Mouse (Mus musculus): Measurements from ENCODE around the gene Olfr1442. TPM values are rescaled to one million over a fixed set of nuclear protein-coding genes. Genes with fewer than 3 reads are reported as not detected.
"Not testable (repeated sequence)": the region's sequence is repeated elsewhere in the genome, so short reads cannot be mapped to it uniquely, and the experiment has no call there.

The Olfr1442 gene
- total RNA-seq (2022): not detected

DNA sequence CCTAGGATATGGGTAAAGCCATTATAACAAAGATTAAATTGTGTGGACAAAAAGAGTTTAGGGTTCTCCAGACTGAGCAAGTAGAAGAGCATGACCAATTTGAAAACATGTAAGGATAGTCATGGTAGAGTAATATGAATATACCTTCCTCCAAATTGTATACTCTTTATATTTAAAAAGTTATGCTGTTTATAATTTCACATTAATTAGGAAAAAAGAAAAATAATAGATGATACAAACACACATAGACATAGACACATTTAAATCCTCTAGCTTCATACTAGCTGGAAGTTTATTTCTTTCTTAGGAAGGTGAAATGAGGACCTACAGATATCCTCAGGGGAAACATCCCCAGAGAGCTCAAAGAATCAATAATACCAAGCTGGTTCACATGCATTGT lies at the start of gene Olfr1442:
Olfr1442 (plus strand) TSS at position 301 of the 400 bp plus-strand sequence.
- DNase-seq (ENCODE audit: low spot score in 2 of 2): no peak

DNA sequence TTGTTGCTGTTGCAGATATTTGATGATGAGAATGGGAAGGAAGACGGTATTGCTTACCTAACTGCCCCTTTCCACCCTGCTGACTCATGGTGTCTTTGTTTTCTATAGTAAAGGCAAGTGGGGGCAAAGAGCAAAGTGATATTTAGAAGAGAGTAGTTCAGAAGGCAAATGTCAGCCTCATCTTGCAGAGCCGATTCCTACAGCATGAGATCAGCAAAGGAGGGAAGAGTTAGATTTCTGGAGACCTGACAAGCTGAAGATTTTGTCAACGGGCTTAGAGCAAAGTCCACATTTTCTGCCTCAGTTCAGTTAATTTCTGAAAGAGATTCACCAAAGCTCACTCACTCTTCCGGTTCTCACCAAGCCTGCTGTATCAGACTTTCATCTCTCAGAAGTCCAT lies 37.1 kb upstream of the Olfr1442 start, which contains the start of gene Glyat:
Glyat (plus strand) TSS at position 133 of the 400 bp plus-strand sequence.
- DNase-seq (ENCODE audit: low spot score in 2 of 2): no peak

DNA sequence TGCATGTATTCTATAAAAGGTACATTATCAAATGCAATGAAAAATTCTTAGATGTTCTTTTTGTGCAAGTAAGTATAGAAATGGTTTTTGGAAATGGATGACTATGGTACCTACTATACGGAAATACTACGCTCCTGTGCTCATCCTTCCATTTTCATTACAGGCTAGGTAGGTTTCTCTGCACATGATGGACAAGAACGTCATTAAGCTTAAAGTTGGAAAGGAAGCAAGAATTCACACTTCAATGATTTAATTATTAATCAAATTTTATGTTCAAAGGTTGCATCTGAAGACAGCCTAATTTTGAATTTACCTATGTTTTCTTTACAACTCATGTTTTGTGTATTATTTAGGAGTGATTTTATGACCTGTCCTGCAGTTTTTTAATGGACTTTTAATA lies 36.0 kb upstream of the Olfr1442 start:
- DNase-seq (ENCODE audit: low spot score in 2 of 2): no peak

DNA sequence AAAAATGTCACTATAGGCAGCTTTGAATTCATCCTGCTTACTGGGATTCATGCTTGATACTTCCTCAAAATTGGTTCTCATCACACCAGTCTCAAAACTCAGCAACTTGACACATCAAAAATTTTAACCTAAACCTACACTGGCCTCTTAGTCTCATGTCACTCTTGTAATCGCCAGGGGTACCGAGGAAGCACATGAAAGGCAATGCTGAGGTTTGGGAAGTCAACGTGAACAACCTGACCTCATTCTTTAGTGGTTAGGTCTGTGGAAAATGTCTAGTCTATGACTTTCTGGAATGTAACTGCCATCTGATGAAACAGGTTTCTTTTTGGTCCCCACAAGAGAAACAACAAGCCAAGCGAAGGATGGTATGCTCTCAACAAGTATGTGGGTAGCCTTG lies 35.3 kb upstream of the Olfr1442 start:
- no peak for DNase-seq (ENCODE audit: low spot score in 2 of 2)

DNA sequence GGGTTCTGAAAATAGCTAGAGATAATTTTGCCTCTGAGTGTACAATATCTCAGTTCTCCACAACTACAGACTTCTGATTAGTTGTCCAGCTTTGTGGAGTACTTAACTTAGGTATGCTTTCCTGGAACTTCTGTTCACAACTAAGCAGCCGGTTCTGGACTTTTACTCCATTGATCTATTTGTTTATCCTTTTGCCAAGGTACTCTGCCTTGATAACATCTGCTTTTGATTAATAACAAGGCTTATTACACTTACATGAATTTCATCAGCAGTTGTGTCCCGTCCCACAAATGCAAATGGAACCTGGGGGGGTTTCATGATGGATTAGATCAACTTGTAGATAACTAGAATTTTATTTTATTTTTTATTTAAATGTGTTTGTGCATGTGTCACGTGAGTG lies 33.4 kb upstream of the Olfr1442 start:
- no peak for DNase-seq (ENCODE audit: low spot score in 2 of 2)

DNA sequence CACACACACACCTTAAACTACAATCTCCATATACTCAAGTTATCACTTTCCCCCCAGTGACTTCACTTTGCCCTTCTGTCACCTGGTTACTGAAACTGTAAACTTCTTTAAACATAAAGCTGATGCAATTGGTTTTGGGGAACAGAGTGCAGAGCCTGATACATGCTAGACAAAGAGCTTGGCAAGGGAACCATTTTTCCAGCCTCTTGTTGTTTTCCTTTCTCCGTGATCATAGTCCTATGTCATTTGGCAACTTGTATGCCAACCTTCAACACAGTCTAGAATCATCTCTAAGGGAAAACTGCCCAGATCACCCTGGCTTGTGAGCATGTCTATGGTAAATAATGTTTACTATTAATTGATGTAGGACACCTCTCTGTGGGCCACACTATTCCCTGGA lies 32.2 kb upstream of the Olfr1442 start:
- DNase-seq (ENCODE audit: low spot score in 2 of 2): no peak

DNA sequence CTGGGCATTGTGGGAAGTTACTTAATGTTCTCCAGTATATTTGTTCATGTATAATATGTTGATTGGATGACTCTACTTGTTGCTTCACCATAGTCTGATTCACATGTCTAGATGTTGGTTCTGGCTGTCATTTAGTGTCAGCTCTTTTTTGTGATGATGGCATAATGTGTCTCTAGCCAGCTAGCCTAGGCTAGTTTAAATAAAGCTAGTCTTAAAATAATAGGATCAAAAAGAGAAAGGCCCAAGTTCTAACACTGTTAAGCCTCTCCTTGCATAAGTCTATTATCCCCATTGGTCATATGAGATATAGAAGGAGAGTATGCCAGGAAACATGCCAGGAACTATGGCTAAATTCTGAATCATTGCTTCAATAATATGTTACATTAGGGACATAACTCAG lies 20.7 kb upstream of the Olfr1442 start:
- no peak for DNase-seq (ENCODE audit: low spot score in 2 of 2)

DNA sequence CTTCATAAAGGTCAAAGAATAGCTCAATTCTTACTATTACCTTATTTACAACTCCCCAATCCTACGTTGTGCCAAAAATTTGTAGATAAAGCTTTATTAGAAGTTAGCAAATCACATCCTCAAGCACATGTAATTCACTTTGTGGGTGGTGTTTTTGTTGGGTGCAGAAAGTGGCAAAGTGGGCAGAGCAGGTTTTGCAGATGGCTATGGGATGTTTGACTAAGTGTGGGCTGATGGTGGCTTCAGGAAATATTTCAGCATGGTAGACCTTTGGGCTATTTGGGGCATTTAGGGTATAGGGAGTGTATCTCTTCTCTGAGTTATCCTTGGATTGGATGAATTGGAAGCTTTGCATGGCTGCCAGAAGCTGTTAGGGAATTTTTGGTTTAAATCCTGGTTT lies 4.1 kb upstream of the Olfr1442 start:
- no peak for DNase-seq (ENCODE audit: low spot score in 2 of 2)

DNA sequence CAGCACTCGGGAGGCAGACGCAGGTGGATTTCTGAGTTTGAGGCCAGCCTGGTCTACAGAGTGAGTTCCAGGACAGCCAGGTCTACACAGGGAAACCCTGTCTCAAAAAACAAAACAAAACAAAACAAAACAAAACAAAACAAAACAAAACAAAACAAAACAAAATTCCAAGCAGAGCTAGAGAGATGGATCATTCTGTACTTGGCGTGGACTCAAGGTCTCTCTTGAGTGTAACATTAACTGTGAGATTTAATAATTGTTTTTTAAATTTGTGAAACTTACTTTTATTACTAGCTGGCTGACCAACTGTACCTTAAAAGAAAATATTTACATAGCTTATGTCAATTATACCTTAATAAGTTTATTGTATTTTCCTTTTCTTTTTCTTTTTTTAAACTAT lies 1.6 kb upstream of the Olfr1442 start:
- not testable (repeated sequence) for DNase-seq (ENCODE audit: low spot score in 2 of 2)

DNA sequence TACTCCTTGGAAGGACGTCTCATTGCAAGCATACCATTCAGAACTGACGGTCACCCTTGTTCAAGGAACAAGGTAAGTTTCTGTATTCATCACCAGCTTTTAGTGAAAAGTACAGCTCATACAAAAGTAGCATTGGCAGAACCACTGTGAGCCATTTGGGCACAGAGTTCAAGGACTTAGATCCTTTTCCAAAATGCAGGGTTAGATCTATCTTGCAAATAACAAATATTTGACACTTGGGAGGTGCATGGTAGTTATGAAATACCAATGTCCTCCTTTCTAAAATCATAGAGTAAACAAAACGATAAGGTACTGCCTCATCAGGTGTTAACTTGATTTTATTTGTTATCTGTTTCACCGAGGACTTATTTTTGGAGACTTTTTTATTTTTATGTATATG lies 812 bp downstream of the Olfr1442 start:
- no peak for DNase-seq (ENCODE audit: low spot score in 2 of 2)

DNA sequence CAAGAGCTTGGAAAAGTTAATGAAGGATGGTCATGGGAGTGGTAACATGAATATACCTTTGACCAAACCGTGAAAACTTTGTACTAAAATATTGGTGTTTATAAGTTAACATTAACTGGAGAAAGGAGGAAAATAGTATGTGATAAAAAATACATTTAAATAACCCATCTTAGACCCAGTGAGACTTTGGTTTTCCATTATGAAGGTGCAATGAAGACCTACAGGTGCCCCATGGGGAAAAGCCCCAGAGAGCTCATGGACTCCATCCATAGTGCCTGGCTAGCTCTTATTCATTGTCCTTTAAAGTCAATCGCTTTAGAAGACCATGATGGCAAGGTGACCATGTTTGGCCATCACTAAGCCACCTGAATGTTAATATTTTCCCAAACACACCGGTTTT lies 7.6 kb downstream of the Olfr1442 start, which contains the start of gene Olfr1443:
Olfr1443 (plus strand) TSS at position 301 of the 400 bp plus-strand sequence.
- DNase-seq (ENCODE audit: low spot score in 2 of 2): no peak

DNA sequence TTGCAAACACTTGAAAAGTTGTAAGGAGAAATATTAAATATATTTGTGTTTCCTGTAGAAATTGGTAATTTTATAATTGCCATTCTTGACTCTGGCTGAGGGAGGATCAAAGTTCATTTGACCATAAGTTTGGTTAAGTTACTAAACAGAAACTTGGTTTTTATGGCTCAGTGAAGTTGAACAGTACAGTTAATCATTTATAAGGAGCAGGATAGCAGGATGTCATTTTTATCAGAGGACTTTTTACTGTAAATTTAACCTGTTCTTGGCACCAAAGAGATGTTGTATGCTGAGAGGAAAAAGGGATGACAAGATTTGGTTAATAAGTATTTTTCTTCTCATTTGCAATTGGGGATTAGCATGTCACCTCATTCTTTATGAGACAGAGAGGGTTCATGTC lies 14.4 kb downstream of the Olfr1442 start:
- no peak for DNase-seq (ENCODE audit: low spot score in 2 of 2)

DNA sequence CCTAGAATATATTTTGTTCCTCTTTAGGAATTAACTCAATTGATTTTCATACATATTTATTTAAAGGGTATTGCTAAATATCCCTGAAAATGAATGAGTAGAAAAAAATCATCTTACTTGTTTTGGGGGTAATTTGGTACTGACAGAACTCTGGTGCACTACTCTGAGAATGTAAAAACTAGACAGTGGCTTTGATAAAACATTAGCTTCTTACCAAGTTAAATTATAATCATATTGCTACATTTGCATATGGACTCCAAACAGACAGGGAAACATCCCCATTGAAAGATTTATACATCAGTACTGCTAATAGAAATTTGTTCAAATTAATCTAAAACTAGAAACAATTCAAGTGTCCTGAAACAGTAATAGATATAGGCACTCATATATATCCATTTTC lies 15.0 kb downstream of the Olfr1442 start:
- DNase-seq (ENCODE audit: low spot score in 2 of 2): no peak

DNA sequence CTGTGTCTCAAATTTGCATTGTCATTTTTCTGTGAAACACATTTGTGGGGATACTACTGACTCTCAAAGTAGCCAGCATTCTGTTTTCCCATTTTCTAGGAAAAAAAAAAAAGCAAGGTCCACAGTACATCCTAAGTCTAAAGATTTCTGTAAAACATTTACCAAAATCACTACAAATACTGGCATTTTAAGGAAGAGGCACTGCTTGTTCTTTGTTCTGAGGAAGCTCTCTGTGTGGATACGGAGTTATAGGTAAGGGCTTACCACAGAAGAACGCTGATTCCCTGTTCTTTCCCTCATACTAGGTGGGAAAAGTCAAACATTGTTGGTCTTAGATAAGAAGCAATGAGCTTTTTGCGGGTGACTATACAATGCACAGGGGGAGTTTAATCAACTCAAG lies 25.4 kb downstream of the Olfr1442 start, which contains the start of gene Keg1:
Keg1 (plus strand) TSS at position 197 of the 400 bp plus-strand sequence.
- DNase-seq (ENCODE audit: low spot score in 2 of 2): no peak

DNA sequence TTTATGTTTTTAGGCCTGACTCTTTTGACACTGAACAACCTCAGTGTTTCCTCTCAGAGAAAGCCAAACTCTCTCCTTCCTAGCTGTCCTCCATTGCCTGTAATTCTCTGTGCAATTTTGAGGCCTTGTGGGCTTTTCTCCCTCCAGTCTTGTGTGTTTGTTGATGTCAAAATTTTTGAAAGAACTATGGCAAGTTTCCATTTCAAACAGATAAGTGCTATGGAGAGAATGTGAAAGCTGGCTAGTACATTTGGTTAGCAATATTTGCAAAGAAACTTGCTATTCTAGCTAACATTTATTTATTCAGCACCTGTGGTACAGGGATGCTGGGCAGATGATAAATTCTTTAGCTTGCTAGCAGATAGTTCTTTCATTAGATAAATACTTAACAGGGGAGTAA lies 26.0 kb downstream of the Olfr1442 start:
- no peak for DNase-seq (ENCODE audit: low spot score in 2 of 2)

DNA sequence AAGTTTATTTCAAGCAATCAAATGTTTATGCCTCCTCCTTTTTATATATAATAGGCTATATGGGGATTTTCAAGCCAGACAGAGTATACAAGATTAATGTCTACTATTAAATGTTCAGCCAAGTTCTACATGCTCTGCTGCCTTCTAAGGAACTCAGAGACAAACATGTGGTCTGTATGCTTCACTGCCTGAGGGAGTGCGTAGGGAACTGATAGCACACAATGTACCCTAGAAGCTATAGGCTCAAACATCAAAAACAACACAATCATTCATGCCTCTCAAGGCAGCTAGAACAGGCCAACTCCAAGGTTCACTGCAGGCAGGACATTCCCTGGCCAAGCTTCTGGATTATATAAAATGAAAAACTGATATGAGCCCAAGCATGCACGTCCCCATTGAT lies 38.2 kb downstream of the Olfr1442 start:
- DNase-seq (ENCODE audit: low spot score in 2 of 2): no peak

DNA sequence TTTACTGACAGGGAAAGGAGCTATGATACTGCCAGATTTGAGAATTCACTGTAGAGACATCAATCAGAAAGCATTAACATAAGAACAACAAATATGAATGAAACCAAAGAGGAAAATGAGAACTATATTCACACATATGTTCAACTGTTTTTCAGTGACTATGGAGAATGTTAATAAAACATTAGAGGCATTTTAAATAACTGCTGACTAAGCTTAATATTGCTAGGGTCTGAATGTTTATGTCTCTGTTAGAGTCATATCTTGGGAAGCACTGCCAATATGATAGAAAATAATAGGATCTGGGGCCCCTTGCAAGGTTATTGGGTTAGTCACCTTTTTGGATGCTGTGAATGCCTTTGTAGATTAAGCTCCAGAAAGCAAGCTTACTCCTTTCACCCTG lies 38.7 kb downstream of the Olfr1442 start:
- DNase-seq (ENCODE audit: low spot score in 2 of 2): no peak

DNA sequence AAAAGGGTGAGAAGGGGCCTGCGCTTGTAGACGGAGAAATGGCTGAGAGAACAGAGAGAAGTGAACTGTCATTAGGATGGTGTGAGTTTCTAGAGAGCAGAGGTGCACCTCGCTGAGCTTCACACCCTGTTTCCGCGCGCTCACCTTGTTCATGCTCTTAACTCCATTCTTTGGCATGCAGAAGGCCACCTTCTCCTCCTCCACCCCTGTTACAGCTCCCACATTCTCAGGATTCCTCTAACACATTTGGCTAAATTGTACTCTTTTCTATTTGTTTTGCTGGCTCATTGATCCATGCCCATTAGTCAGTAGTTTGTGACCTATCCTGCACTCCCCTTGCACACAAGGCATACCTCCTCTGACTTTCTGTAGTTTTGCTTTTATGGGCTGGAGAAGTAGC lies 49.0 kb downstream of the Olfr1442 start:
- no peak for DNase-seq (ENCODE audit: low spot score in 2 of 2)

DNA sequence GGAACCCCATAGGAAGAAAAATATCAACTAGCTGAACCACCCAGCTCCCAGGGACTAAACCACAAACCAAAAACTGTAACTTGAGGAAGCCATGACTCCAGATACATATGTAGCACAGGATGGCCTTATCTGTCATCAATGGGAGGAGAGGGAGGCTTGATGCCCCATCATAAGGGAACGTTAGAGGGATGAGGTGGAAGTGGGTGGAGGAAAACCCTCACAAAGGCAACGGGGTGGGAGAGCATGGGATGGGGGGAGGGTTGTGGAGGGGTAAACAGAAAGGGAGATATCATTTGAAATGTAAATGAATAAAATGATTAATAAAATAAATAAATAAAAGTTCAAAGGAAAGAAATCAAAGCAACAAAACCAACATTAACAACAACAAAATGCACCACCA lies 50.2 kb downstream of the Olfr1442 start:
- DNase-seq (ENCODE audit: low spot score in 2 of 2): no peak

DNA sequence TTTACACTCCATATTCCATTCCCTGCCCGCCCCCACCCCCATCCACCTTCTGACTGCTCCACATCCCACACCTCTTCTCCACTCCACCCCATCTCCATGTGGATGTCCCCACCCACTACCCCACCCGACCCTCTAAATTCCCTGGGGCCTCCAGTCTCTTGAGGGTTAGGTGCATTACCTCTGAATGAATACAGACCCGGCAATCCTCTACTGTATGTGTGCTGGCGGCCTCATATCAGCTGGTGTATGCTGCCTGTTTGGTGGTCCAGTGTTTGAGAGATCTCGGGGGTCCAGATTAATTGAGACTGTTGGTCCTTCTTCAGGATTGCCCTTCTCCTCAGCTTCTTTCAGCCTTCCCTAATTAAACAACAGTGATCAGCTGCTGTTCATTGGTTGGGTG lies 50.7 kb downstream of the Olfr1442 start:
- DNase-seq (ENCODE audit: low spot score in 2 of 2): not testable (repeated sequence)

DNA sequence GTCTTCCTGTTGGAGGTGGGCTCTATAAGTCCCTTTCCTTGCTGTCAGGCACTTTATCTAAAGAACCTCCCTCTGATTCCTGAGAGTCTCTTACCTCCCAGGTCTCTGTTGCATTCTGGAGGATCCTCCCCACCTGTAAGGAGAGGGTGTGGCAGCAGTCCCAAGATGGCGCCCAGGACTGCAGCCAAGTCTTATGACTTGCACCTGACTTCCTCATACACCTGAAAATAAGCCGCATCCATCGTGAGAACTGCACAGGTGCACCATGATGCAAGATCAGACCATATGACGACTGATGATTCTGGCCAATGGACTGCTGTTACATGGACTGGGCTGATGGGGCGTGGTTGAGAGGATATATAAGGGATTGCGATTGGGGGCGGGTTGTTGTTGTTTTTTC lies 51.4 kb downstream of the Olfr1442 start:
- DNase-seq (ENCODE audit: low spot score in 2 of 2): not testable (repeated sequence)

DNA sequence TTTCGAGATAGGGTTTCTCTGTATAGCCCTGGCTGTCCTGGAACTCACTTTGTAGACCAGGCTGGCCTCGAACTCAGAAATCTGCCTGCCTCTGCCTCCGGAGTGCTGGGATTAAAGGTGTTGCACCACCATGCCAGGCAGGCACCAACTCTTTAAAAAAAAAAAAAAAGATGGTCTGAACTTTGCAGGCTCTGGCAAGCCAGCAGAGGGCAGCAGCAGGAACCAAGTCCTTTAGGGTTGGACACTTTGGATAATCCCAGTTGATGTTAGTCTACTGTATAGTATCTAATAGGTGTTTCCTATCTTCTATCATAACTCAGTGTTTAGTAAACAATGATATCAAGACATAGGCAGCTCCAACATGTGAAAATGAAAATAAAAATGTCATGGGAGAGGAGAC lies 52.1 kb downstream of the Olfr1442 start:
- no peak for DNase-seq (ENCODE audit: low spot score in 2 of 2)

DNA sequence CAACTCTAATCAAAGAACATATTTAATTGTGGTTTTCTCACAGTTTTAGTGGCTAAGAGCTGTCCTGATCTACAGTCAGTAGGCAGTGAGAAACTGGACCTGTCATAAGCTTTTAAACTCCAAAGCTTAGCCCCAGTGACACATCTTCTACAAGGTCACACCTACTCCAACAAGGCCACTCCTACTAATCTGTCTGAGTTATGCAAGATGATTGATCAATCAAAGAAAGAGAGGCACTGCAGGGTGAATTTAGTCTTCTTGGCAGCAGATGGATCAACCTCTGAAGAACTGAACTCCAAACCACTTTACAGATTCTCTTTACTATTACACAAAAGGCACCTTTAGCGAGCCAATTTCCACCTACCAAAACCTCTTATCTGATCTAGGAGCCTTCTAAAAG lies 55.6 kb downstream of the Olfr1442 start:
- DNase-seq (ENCODE audit: low spot score in 2 of 2): no peak
